ENCODE assay signal across 25 mouse cellular contexts in the genomic region with DNA sequence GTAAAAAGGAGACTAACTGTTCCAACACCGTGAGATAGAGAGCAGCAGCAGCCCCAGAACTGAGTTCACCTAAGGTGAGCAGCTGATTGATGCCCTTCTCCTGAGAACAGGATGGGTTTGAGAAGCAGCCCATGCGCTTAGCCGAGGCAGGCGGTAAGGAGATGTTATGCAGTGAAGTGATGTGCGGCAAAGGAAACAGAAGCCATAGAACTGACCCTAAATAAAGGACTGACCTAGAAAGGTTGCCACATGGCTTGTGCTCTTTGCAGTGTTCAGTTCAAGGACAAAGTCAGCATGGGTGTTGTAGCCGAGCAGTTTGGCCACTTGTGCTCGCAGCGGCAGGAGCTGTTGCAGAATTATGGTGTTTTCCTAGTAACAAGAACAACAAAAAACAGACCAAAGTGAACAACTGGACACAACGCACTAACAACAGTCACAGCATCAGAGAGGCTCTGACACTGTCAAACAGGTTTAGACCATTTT. TPM values are rescaled to one million over a fixed set of nuclear protein-coding genes. Genes with fewer than 3 reads are reported as not detected.
"Had no signal": no experiment of that assay in that cellular context is flagged by ENCODE, and none has a peak within 500 bp of the region (broad histone marks: within the 10 kb centered on the region; RNA-seq: fewer than 3 reads in every experiment).

No protein-coding gene starts in this region.

- H3K27me3 ChIP-seq: heart, embryonic 12.5 days; hindbrain, embryonic 13.5 days; hindbrain, embryonic 15.5 days; kidney, embryonic 15.5 days; limb, embryonic 12.5 days had no signal

- H3K27ac ChIP-seq: heart, adult 2 months; hindbrain, embryonic 13.5 days; hindbrain, embryonic 15.5 days; hindbrain, postnatal 0 days; kidney, embryonic 15.5 days; kidney, postnatal 0 days; layer of hippocampus, adult 2 months; left cerebral cortex, adult 2 months; limb, embryonic 10.5 days; limb, embryonic 12.5 days; liver, embryonic 14.5 days had no signal

- ATAC-seq: forebrain, postnatal 0 days; hindbrain, postnatal 0 days; intestine, embryonic 16.5 days had no signal

- H3K4me3 ChIP-seq: heart, adult 2 months; heart, embryonic 12.5 days; hindbrain, embryonic 13.5 days; hindbrain, embryonic 15.5 days; kidney, embryonic 15.5 days; layer of hippocampus, adult 2 months; left cerebral cortex, adult 2 months; limb, embryonic 10.5 days; limb, embryonic 12.5 days had no signal

- DNase-seq: forebrain, postnatal 0 days; gastrocnemius, postnatal 14 days; gastrocnemius, postnatal 36 days; heart, adult 2 months; heart, postnatal 10 days; heart, postnatal 36 days; kidney, adult 11 months; kidney, adult 2 months; kidney, adult 9 months; kidney, postnatal 14 days; kidney, postnatal 4 days; liver had no signal

- H3K4me1 ChIP-seq: heart, embryonic 12.5 days; hindbrain, embryonic 13.5 days; hindbrain, embryonic 15.5 days; kidney, embryonic 15.5 days; limb, embryonic 10.5 days; limb, embryonic 12.5 days had no signal

- H3K4me2 ChIP-seq: heart, embryonic 12.5 days; hindbrain, embryonic 13.5 days; hindbrain, embryonic 15.5 days; kidney, embryonic 15.5 days; limb, embryonic 12.5 days had no signal

- H3K9ac ChIP-seq: forebrain, postnatal 0 days; heart, embryonic 12.5 days; hindbrain, embryonic 13.5 days; hindbrain, embryonic 15.5 days; kidney, embryonic 15.5 days; limb, embryonic 12.5 days; liver, embryonic 14.5 days had no signal

- H3K9me3 ChIP-seq: heart, embryonic 12.5 days; hindbrain, embryonic 13.5 days; hindbrain, embryonic 15.5 days; kidney, embryonic 15.5 days; limb, embryonic 10.5 days; limb, embryonic 12.5 days had no signal

RNA-seq across cellular contexts. Expression of gene Sgtb, which starts 57.2 kb away (rescaled TPM):
- total RNA-seq: hematopoietic stem cell, adult 5-6 weeks had no signal
